Mouse (Mus musculus) WW6 (cell line): ENCODE results near the gene Orm3.
"Not testable (repeated sequence)": the region's sequence is repeated elsewhere in the genome, so short reads cannot be mapped to it uniquely, and the experiment has no call there.

Experiments
- DNase-seq: peaks from one replicate; pipeline ENCODE4 v3.0.0-alpha.2; 2013; ENCODE audit warnings: low read depth, low spot score

The Orm3 gene

GRCm38 (mm10) chr4:63355877-63356665 is at the start of gene Orm3:
Orm3 (plus strand) TSS chr4:63356162.
- no peak for DNase-seq

- peak; percentile 40 for DNase-seq
Measured at GRCm38 (mm10) chr4:63307175-63308062, 48.5 kb upstream of the Orm3 start.

GRCm38 (mm10) chr4:63308316-63308715 is 47.6 kb upstream of the Orm3 start:
- DNase-seq, result no peak

DNA sequence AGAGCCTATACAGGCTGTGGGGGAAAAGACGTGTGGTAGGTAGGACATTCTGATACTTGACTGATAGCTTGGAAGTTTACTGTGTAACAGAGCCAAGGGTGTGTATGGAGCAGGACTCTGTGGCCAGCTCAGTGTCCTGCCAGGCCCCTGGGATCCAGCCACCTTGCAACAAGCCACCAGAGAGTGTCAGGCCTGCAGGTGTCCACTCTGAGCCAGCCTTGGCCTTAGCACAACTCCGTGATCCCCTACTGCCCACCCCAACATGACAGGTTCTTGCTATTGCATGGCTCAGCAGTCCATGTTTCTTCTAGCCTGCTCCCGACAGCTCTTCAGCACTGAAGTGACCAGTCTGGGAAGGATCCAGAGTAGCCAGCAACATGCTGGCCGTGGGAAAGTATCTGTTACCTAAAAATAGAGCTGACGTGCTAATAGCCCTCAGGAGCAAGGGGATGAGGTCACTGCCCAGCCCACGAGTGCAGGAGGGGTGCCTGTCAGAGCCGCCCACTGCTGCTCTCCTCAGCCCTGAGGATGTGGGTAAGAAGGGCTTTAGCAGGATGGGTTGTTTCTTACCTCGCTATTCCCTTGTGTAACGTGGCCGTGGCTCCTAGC is 45.6 kb upstream of the Orm3 start:
- no peak for DNase-seq

DNA sequence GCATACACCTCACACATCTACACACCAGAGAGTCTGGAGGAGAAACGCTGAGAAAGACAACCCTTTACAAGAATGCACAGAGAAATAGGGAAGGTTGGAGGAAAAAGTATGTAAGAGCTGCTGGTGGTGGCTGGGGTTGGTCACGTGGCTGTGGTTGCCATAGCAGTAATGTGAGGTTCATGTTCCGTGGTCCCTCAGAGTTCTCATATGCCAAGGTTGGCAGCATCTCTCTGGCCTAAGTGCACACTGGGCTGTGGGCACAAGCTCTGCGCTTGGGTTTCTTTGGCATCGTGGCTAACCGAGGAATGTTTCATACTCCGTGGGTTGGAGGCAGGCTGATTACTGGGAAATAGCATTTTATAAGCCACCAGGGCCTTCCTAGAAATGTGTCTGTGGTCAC is 44.5 kb upstream of the Orm3 start:
- DNase-seq, result no peak

DNA sequence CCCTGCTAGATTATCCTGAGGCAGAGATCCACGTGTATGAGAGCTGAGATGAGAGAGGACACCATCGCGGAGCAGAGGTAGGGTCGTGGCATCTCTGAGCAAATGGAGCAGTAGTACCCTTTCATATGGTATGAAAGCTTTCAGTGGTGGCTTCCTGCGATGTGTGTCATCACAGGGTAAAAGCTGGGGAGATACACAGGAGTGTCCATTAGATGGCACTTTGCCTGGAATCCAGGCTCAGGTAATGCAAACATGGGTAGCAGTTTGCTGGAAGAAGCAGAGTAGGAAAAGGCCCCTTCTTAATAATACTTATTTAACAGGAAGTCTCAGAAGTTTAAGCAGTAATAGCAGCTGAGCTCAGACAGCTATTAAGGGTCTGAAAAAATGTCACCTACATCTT is 41.9 kb upstream of the Orm3 start:
- no peak for DNase-seq

GRCm38 (mm10) chr4:63316076-63316746 is 39.8 kb upstream of the Orm3 start:
- DNase-seq, result no peak

DNA sequence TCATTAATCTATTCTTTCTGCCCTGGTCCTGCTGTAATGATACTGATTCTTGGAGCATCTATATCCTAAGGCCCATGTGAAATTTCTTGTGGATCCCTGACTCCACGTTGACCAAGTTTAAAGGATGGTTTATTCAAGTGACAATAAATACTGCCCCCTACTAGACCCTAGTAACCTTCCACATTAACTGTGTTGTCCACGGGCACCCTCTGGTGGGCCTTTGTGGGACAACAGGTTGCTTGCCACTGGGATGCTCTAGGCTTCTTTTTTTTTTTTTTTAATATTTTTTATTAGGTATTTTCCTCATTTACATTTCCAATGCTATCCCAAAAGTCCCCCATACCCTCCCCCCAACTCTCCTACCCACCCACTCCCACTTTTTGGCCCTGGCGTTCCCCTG is 36.4 kb upstream of the Orm3 start:
- not testable (repeated sequence) for DNase-seq

- no peak for DNase-seq
Measured at GRCm38 (mm10) chr4:63323275-63323815, 32.6 kb upstream of the Orm3 start.

- DNase-seq, result no peak
Measured at GRCm38 (mm10) chr4:63333403-63333802, 22.6 kb upstream of the Orm3 start.

DNA sequence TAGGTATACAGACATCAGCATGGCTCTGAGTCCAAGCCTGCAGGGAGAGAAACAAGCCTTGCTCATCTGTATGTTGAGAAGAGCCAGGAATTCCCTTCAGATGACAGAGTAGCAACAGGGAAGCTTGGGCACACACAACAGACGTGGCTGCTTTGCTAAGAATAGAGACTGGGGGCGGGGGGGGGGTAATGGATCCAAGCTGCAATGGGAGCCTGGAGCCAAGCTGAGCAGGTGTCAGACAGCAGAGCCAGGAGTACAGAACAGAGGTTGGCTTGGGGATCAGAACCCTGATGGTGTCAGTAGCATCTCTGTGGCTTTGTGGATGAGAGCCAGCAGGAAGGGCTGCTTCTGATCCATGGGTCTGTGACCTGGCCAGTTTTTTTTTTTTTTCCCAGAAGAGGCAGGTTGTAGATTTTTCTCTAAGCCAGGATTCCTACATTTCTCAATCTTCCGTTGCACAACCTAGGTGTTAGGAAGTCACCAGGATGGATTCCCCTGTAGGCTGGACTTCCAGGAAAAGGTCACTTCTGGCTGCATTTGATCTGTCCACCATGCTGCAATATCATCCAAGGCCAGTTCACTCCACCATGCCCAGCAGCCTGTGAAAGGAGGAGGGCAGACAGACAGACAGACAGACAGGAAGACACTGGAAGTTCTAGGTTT is 17.4 kb upstream of the Orm3 start:
- DNase-seq, result no peak

DNA sequence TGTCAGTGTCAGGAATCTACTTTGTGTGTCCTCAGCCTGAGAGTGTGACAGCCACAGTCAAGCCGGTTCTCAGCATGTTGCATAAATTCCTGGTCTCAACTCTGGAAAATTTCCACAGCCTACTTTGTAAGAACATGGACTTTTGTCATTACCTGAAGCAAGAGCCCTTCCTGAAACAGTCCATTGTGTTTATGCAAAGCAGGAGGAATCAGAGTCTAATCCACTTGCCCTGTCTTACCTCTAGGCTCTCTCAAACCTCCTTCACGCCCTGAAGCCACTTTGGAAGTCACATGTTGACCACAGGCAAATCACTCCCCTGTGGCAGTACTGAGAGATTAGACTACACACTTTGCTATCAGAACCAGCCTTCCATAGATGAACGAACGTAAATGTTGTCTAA is 13.5 kb upstream of the Orm3 start:
- no peak for DNase-seq

GRCm38 (mm10) chr4:63343608-63344007 is 12.4 kb upstream of the Orm3 start:
- DNase-seq, result no peak

DNA sequence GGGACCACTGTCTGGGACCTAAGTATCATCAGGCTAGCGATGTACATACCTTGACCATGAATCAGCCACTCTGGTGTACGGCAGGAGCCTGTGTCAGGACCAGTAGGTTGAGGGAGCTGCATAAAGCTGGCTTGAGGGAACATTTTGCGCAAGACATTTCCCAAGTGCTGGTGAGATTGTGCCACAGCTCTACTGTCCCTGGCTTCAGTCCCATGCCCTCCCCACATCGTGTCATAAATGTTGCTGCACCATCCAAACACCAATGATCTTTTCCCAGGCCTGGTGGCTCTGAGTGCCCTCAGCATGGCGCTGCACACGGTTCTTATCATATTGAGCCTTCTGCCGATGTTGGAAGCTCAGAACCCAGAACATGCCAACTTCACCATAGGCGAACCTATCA is 11.7 kb upstream of the Orm3 start, which contains the start of gene Orm1:
Gene Orm1 (plus strand): TSS at position 266 of the 400 bp plus-strand sequence.
- no peak for DNase-seq

- DNase-seq, result no peak
Measured at GRCm38 (mm10) chr4:63345261-63345660, 10.7 kb upstream of the Orm3 start.

- no peak for DNase-seq
Measured at GRCm38 (mm10) chr4:63346659-63347058, 9.3 kb upstream of the Orm3 start.

- no peak for DNase-seq
Measured at GRCm38 (mm10) chr4:63348524-63348923, 7.4 kb upstream of the Orm3 start.

DNA sequence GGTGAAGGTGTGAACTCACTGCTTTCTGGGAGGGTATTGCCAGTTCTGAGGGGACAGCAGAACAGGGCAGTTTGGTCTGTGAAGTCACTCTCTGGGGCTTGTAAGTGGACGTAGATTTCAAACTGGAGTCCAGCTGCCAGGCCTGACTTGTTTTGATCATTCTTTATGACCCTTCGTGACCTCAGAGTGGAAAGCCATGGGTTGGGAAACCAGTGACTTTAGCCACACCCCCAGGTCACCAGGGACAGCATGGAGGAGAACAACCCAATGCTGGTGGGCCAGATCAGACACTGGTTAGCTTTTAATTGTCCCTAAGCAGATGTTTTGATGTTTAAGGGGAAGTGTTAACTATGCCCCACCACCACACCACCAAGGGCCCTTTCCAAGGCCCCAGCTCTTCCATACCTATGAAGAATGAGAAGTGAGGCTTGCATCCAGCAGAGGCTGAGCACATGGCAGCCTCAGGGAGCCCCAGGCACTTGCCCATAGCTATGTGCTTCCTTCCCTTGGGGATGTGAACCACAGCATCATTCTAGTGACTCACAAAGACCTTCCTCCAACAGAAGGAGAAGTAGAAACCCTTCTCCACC is 1.1 kb downstream of the Orm3 start:
- no peak for DNase-seq

DNA sequence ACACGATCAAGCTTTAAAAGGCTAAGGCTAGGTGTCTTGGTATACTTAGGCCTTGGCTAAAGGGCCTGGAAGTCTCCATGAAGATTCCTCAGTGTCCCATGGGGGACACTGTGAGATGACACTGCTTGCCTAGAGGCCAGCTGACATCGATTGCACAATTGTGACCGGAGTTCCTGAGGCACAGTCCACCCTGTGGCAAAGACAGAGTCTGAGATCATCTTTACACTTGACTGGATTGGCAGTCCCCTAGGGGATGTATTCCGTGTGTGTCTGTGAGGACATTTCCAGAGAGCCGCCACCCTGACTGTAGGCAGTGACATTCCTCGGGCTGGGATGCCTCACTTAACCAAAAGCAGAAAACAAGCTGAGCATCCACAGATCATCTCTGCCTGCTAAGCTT is 3.9 kb downstream of the Orm3 start:
- DNase-seq, result no peak

- DNase-seq, result no peak
Measured at GRCm38 (mm10) chr4:63362150-63362549, 6.2 kb downstream of the Orm3 start, which contains the start of gene Orm2. Orm2 (plus strand) TSS chr4:63362449.
